Mouse (Mus musculus) cerebellum, adult 8-10 months (tissue): ENCODE data around the gene Gpr68.

Experiments
- DNase-seq: peaks from one replicate; pipeline ENCODE4 v3.0.0; 2022

The Gpr68 gene

DNA sequence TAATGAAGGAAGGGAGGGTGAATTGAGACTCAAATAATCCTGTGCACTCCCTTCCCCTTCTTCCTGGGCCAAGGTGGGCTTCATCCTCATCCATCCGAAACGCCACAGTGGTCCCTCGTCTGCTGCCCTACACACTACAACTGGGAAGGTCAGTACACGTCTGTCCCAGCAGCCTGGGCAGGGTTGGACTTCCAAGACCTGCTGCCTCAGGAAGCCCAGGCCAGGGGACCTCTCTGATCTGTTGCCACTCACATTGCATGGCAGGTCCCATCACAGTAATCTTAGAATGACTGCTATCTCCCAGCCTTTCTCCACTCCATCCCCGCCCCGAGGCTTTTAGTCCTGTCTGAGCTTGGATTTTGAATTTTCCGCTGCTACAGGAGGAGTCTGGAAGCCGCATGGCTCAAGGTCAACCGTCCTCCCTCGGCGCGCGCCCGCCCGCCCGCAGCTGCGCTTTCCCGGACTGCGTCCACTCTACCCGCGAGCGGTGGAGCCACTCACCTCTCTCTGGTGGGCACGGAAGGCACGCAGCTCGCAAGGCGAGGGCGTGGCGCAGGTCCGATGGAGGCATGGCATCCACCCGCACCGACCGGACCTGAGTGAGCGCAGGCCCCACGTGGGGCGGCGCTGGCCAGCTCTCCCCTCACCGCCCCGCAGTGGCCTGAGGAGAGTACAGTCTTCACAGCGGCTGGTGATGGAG is at the start of gene Gpr68:
Gene Gpr68 (minus strand): TSS at position 601 of the 700 bp plus-strand sequence.
- peak; percentile 57 for DNase-seq

DNA sequence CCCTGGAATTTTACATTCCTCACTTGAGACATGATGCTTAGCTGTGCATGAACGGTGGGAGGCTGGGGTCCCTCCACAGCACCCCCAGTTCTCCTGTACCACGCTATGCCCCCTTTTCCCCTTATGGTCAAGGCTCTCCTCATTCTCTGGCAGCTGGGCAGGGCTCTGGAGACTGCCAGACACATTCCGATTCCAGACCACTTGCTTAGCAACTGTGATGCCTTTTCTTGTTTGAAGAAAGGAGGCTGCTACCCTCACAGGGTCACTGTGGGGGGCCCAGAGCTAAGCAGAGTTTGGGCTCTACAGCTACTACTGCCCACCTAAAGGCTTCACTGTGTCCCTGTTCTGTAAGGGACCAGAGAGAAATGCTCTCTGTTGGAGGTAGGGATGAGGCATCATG is 49.3 kb upstream of the Gpr68 start:
- no peak for DNase-seq

DNA sequence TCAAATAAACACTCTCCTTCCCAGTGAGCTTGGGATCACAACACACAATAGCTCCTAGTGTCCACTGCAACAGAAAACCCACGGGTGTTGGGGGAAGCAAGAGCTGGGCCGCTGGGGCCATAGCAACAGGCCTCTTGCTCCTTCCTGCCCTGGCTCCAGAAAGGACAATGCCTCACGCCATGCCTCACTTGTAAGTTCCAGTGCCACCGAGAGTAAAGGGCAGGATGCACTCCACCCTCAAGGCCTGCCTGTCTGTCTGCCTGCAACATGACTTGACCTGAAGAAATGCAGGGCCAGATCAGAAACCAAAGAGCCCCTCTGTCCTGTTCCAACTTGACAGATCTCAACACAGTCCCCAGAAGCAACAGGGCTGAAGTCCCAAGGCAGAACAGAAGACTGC is 48.8 kb upstream of the Gpr68 start:
- DNase-seq: no peak

DNA sequence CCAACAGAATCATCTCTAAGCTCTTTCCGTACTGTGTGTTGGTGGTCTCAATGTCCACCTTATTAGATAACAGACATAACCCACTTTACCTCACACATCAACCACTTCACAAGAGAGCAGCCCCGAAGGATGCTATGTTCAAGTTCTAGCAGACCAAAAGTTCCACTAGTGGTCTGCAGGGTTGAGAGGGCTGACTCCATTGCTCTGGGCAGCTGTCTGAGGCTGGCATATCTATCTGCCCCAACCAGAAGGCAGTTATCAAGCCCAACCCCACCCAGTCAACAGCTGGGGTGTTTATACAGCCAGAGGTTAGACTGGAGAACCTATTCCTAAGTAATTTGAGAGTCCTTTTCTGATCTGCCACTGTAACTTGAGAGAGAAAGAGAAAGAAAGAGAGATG is 48.0 kb upstream of the Gpr68 start:
- DNase-seq: no peak

- DNase-seq: no peak
Observed at GRCm38 (mm10) chr12:100953926-100954325, 45.9 kb upstream of the Gpr68 start.

DNA sequence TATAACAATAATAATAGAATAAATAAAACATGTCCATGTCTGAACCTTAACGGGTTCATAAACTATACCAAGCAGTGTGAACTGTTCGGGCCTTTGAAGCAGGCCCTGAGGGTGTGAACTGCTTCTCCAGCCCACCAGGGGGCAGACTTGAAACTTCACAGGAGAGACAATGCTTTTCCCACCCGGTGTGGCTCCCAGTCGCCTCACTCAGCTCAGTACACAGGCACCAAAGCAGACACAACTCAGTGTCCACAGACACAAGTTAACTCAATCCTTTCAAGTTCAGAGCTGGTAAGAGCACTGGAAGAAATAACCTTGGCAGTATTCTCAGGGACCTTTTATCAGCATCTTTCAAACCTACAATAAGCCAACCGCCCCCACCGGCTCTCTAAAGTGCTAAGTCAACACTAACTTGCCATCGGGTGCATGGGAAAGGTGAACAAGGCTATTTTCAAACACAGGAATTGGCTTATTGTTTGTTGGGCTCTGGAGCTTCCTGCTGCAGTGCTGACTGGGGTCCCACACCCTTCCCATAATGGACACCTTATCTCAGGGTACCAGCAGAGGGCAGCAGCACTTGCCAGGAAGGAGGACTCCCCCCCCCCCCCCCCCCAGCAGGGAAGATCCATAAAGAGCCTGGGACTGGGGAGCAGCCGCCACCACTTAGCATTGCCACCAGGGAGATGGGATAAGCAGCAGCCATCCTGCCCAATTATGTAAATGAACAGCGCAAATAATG is 44.4 kb upstream of the Gpr68 start:
- DNase-seq: peak; percentile 56

DNA sequence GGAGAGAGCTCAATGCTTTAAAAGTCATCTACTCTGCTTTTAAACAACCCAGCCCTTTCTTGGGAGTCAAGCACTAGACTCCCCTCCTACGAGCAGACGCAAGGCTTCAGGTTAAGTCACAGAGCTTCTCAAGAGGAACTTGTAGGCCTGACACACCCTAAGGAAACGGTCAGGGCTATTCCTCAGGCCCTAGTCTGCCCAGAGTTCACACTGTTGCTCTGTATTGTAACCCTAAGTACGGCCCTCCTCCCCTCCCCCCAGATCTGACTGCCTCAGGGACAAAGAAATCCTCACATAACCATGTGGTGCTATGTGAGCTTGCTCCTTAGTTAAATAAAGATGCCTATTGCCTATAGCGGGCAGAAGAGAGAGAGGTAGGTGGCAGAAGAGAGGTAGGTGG is 41.1 kb upstream of the Gpr68 start:
- DNase-seq: no peak

GRCm38 (mm10) chr12:100948021-100948420 is 40.0 kb upstream of the Gpr68 start:
- no peak for DNase-seq

DNA sequence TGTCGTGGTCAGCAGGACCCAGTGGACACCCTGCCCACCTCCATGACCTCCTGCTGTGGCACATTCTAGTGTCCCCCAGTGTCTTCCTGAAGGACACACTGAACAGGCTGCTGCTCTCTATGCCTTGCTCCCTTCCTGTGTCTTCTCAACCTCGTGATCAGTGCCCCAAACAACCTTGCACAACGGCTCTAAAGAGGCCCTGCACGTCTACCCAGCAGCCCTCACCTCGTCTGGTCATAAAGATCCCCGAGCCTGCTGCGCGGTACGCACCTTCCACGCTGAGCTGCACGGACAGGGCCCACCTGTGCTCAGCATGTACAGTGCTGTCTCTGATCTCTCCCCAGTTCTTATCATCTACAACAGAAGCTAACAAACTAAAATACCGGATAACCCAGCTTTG is 38.0 kb upstream of the Gpr68 start:
- DNase-seq: no peak

GRCm38 (mm10) chr12:100945501-100945900 is 37.5 kb upstream of the Gpr68 start:
- DNase-seq: no peak

DNA sequence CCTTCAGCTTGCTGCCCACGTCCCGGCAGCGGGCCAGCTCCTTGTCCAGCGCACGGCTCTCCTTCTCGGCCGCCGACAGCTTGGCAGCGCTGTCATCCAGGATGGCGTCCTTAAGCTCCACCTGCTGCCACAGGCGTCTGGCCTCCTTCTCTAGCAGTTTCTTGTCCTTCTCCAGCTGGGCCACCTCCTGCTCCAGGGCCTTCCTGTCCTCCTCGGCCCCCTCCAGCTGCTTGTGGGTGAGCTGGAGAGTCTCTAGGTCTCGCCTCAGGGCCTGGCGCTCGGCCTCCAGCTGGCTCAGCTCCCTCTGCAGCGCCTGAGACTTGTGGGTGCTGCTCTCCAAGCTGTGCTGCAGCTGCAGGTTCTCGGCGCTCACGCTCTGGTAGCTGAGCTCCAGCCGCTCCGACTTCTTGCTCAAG is 36.9 kb upstream of the Gpr68 start:
- peak; percentile 49 for DNase-seq

- no peak for DNase-seq
Observed at GRCm38 (mm10) chr12:100943146-100943545, 35.1 kb upstream of the Gpr68 start.

- DNase-seq: no peak
Observed at GRCm38 (mm10) chr12:100941361-100941760, 33.4 kb upstream of the Gpr68 start.

DNA sequence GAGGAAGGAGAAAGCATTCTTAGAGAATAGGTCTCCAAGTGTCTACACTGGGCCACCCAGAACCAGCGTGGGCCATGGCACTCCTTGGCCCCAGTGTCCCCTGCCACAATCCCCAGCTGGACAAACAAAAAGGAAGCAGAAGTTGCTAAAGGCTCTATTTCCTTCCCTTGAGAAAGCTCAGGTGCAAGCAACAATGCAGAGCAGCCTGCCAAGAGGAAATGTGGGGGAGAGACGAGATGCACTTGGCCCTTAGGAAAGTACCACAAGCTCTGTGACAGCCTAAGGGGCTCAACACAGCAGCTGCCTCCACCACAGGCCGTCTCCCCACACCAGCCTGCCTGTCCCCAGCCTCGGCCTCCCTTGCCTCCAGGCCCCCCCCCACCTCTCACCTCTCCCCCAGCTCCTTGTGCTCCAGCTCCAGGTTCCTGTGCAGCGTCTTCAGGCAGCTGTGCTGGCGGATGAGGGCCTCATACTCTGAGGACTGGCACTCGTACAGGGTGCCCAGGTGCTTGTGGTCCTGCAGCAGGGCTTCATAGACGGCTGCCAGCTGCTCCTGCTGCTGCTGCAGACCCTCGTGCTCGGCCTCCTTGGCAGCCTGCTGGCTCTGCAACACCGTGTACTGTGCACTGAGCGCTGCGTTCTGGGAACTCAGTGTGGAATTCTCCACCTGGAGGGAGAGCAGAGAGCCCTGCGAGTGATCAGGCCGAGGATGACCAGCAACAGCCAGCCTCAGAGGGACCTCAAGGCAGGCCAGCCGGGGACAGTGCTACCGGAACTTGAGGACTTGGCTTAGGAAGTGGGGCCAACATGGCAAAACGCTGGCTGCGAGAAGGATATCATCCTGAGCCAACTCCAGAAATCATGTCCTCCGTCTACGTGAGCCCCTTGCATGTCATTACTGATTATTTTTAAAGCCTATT is 29.7 kb upstream of the Gpr68 start:
- DNase-seq: no peak

- no peak for DNase-seq
Observed at GRCm38 (mm10) chr12:100936737-100937136, 28.7 kb upstream of the Gpr68 start.

GRCm38 (mm10) chr12:100936116-100936515 is 28.1 kb upstream of the Gpr68 start:
- peak; percentile 70 for DNase-seq

DNA sequence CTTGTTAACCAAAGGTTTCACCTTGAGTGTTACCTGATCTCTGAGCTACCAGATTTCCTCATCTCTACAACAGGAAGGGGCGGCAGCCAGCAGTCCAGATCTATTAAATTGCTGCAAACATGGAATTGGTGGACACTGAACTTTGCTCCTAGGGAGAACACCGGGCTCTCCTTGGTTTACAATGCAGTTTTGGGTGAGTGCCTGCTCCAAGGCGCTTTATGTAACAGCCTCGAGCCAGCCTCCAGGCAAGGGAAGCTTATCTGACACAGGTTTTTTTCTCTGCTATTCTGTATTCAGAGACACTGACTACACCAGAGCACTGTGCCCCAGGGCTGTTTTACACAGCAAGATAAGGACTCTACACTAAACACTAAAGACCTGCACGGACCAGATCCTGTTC is 26.8 kb upstream of the Gpr68 start:
- no peak for DNase-seq

GRCm38 (mm10) chr12:100931653-100932052 is 23.7 kb upstream of the Gpr68 start:
- no peak for DNase-seq

DNA sequence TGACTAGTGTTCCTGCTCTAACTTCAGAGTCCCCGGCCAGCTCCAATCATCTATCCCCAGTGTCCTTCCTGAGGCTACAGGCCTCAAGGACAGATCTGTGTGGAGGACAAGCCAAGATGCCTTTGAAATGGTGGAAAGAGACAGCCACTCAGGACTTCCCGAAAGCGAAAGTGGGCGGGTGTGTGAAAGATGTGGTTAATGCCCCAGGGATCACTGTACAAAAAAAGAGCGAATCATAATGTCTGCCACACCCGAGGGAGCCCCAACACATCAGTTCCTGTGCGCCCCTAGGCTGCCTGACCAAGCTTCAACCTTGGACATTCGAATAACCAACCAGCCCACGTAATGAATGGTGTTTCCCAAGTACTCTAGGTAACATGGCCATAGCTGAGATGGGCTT is 20.3 kb upstream of the Gpr68 start:
- no peak for DNase-seq

DNA sequence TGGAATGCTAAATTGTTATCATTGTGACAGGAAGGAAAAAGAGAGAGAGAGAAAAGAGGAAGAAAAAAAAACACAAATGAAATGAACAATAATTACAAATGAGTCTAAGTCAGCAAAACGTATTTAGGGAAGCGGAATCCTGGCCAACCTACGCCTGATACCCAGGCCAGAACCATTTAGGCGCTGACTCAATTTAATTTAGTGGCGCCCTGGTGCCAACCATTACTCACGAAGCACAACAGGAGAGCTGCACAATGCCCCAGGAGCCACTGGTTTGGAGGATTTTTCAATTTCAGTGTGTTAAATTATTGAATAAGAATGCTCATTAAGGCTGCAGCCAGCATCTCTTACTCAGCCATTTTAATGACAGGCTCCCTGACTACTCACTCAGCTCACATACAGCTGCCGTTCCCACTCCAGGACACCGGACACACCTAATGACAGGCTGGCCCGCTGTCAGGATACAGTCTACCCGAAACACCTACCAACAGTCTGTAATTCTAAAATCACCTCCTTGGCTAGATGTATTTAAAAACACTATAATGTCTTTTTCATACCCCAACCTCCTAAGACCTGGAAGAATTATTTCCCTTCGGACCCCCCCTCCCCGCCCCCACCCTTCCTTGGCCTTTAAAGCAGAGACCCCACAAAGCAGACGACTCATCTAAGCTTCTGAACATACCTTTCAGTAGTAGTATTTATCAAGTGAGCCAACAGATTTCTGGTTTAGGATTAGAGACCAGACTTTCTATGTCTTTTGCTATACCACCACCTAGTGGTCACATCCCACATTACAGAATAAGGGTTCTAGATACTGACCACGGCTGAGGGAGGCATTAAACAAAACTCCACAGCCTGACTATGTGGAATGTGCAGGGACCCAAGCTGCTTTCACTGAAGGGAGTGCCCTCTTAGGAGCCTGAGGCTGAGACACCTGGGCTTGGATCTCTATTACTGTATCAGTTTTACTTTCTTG is 17.9 kb upstream of the Gpr68 start:
- DNase-seq: peak; percentile 88

DNA sequence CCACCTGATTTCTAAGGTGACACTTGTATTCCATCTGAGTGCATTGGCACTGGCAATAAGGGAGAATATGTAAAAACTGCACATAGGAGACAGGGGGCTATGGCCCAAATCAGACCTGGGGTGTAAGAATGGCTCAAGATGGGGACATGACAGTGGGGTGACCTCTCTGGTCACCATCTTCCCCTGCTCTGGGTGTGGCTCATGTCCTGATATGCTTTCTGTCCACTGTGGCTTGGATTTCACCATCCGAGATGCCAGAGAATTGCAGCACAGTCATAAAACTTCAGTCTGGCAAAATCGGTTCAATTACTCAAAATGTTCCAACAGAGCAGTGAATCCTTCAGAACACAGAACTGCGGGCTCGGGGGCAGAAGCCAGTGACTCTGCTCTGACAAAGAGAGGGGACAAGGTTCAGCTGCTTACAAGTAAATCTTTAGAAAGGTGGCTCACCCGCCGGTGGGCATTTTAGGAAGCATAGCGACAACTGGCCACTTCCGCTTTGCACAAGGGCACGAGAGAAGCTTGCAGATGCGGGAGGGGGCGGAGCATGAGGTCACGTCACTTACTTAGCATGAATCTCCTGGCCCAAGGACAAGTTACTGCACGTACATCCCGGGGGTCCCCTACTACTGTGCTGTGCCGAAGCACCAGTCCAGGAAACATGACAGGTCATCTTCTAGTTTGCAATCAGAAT is 16.8 kb upstream of the Gpr68 start:
- no peak for DNase-seq

- DNase-seq: peak; percentile 67
Observed at GRCm38 (mm10) chr12:100910731-100911130, 2.7 kb upstream of the Gpr68 start.
